In the genomic region with DNA sequence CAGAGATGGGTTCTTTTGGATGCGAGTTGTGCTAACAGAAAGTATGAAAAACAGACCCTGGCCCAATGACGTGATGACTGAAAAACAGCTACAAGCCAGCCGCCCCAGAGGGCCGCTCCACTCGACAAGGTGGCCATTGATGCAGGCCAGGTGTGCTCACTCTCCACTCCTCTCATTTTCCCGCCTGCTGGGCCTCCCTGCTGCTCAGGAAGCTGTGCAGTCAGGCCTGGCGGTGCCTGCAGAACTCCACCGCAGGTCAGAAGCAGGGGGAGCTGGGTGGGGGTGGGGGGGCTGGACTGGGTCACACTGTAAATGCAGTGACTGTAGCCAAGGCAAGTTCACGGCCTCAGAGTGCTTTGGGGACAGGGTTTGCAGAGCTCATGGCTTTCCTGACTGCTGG, we compare ENCODE assay signal across 13 mouse cellular contexts.
A peak's percentile ranks its signal among the peaks of the same experiment; 100 is the strongest.
DNase-seq lines count a peak whose midpoint lies in the region; ATAC-seq and TF ChIP-seq lines count a peak whose summit lies in the region.
"Had no signal": no experiment of that assay in that cellular context is flagged by ENCODE, and none has a peak within 500 bp of the region (broad histone marks: within the 10 kb centered on the region; RNA-seq: fewer than 3 reads in every experiment).

No protein-coding gene starts in this region.

- TF ChIP-seq RAD21 in CH12.LX (IDR thresholded peaks at IDR 0.05; ENCODE audit: low read depth, low read length): no peak

- no peaks in the 10 kb centered on the region for H3K9me3 ChIP-seq in forebrain, embryonic 10.5 days
- peaks cover 7% of the 10 kb centered on the region; the same call in 1 of the 2 replicates for H3K9me3 ChIP-seq in forebrain, postnatal 0 days (ENCODE audit: low read length)
- peaks cover 4% of the 10 kb centered on the region; the same call in 1 of the 2 replicates for H3K9me3 ChIP-seq in kidney, embryonic 16.5 days (ENCODE audit: low read length)
- no peaks in the 10 kb centered on the region for H3K9me3 ChIP-seq in CH12.LX (replicated peaks; ENCODE audit: low read length)
- H3K9me3 ChIP-seq: forebrain, embryonic 15.5 days had no signal

- H3K36me3 ChIP-seq in forebrain, embryonic 10.5 days (replicated peaks): no peaks in the 10 kb centered on the region
- H3K36me3 ChIP-seq in forebrain, postnatal 0 days (ENCODE audit: insufficient read depth): no peaks in the 10 kb centered on the region
- no peaks in the 10 kb centered on the region for H3K36me3 ChIP-seq in kidney, embryonic 16.5 days (ENCODE audit: insufficient read depth, low read length)
- H3K36me3 ChIP-seq in CH12.LX (replicated peaks in 1 of 2; ENCODE audit: control insufficient read depth in 1 of 2, insufficient read depth in 1 of 2, low read length in 1 of 2): no peaks in the 10 kb centered on the region
- H3K36me3 ChIP-seq: embryonic facial prominence, embryonic 13.5 days; forebrain, embryonic 15.5 days had no signal

- peak overlapping the region; percentile 60 for H3K27ac ChIP-seq in forebrain, embryonic 10.5 days
- H3K27ac ChIP-seq in forebrain, postnatal 0 days (ENCODE audit: low read depth, low read length): no peak overlapping the region
- peak overlapping the region; percentile 37 for H3K27ac ChIP-seq in kidney, embryonic 16.5 days (ENCODE audit: low read length)
- no peak overlapping the region for H3K27ac ChIP-seq in CH12.LX (ENCODE audit: insufficient read depth, low read depth)
- H3K27ac ChIP-seq: embryonic facial prominence, embryonic 13.5 days; forebrain, embryonic 15.5 days had no signal

- H3K4me1 ChIP-seq in forebrain, embryonic 10.5 days: peaks cover 34% of the 10 kb centered on the region
- H3K4me1 ChIP-seq in forebrain, postnatal 0 days (ENCODE audit: insufficient read depth): no peaks in the 10 kb centered on the region
- peaks cover 43% of the 10 kb centered on the region for H3K4me1 ChIP-seq in kidney, embryonic 16.5 days (ENCODE audit: insufficient read depth, low read length)
- peaks cover 3 to 16% of the 10 kb centered on the region in 2 experiments for H3K4me1 ChIP-seq in CH12.LX (ENCODE audit: control insufficient read depth in 1 of 2, insufficient read depth in 2 of 2)

- no peak for ATAC-seq in forebrain, postnatal 0 days
- peak; percentile 90 for ATAC-seq in kidney, embryonic 16.5 days (ENCODE audit: low FRiP score, low TSS enrichment)
- ATAC-seq: forebrain, embryonic 15.5 days had no signal

- TF ChIP-seq CTCF in forebrain, postnatal 0 days (IDR thresholded peaks at IDR 0.05; ENCODE audit: low read depth): no peak
- no peak for TF ChIP-seq CTCF in CH12.LX (conservative IDR thresholded peaks at IDR 0.05 in 1 of 2, IDR thresholded peaks at IDR 0.05 in 1 of 2; ENCODE audit: low read depth in 2 of 2, low read length in 2 of 2)

- no peaks in the 10 kb centered on the region for H3K79me2 ChIP-seq in CH12.LX (replicated peaks; ENCODE audit: control insufficient read depth, extremely low read depth, insufficient read depth, poor library complexity, severe bottlenecking)

- WGBS in forebrain, embryonic 10.5 days: 40% methylated on average over 9 of the region's 9 CpGs
- WGBS in forebrain, postnatal 0 days: 52% methylated on average over 9 of the region's 9 CpGs
- 15% methylated on average over 9 of the region's 9 CpGs for WGBS in kidney, embryonic 16.5 days

- in situ Hi-C loops in CH12.LX (cut with MboI; ENCODE audit: low pct_ligation_motif_present, low pct_unique_long_range_greater_than_20kb, low sequenced_read_pairs): no loop called here

- dilution Hi-C loops in CH12.LX (cut with MboI; ENCODE audit: extremely low pct_ligation_motif_present, extremely low pct_unique_long_range_greater_than_20kb, low sequenced_read_pairs): no loop called here

- TF ChIP-seq POLR2A in CH12.LX (IDR thresholded peaks at IDR 0.05; ENCODE audit: low read depth, low read length): no peak

- no peak overlapping the region for H3K9ac ChIP-seq in forebrain, postnatal 0 days
- H3K9ac ChIP-seq in kidney, embryonic 16.5 days (replicated peaks; ENCODE audit: low read length): no peak overlapping the region
- H3K9ac ChIP-seq in CH12.LX (ENCODE audit: insufficient read depth, low read depth): no peak overlapping the region
- H3K9ac ChIP-seq: embryonic facial prominence, embryonic 13.5 days; forebrain, embryonic 15.5 days had no signal

- no peak for DNase-seq in forebrain, embryonic 10.5 days (ENCODE audit: extremely low spot score, low spot score)
- no peak for DNase-seq in forebrain, postnatal 0 days
- DNase-seq in kidney, adult 9 months: no peak
- peak; percentile 16 for DNase-seq in CH12.LX (ENCODE audit: extremely low read depth)
- DNase-seq in kidney, postnatal 4 days: peak; percentile 58 to 76
- no peak for DNase-seq in Muller cell, postnatal 12 days (ENCODE audit: inconsistent ontology term)
- no peak for DNase-seq in spleen, postnatal 4 days (ENCODE audit: low spot score in 2 of 2)
- DNase-seq: adrenal gland, adult 2 months; cerebellum, adult 9-10 months; gastrocnemius, postnatal 14 days had no signal

- no peaks in the 10 kb centered on the region for H3K27me3 ChIP-seq in forebrain, embryonic 10.5 days (ENCODE audit: poor library complexity, severe bottlenecking)
- H3K27me3 ChIP-seq in forebrain, postnatal 0 days (ENCODE audit: insufficient read depth, low read length): no peaks in the 10 kb centered on the region
- H3K27me3 ChIP-seq in kidney, embryonic 16.5 days (ENCODE audit: insufficient read depth, low read length): no peaks in the 10 kb centered on the region
- H3K27me3 ChIP-seq in CH12.LX (replicated peaks): no peaks in the 10 kb centered on the region
- H3K27me3 ChIP-seq: embryonic facial prominence, embryonic 13.5 days; forebrain, embryonic 15.5 days had no signal

- no peak overlapping the region for H3K4me2 ChIP-seq in forebrain, postnatal 0 days (ENCODE audit: low read depth)
- no peak overlapping the region for H3K4me2 ChIP-seq in kidney, embryonic 16.5 days (replicated peaks; ENCODE audit: low read depth, low read length)
- no peak overlapping the region for H3K4me2 ChIP-seq in CH12.LX (ENCODE audit: insufficient read depth, low read depth, poor library complexity, severe bottlenecking)
- H3K4me2 ChIP-seq: embryonic facial prominence, embryonic 13.5 days; forebrain, embryonic 15.5 days had no signal

- H3K4me3 ChIP-seq in forebrain, embryonic 10.5 days: no peak overlapping the region
- H3K4me3 ChIP-seq in forebrain, postnatal 0 days (ENCODE audit: low read depth, low read length): no peak overlapping the region
- no peak overlapping the region for H3K4me3 ChIP-seq in kidney, embryonic 16.5 days (ENCODE audit: low read length)
- no peak overlapping the region for H3K4me3 ChIP-seq in CH12.LX (replicated peaks in 1 of 3; ENCODE audit: low read depth in 2 of 3, low read length in 2 of 3, poor library complexity in 1 of 3)
- H3K4me3 ChIP-seq: embryonic facial prominence, embryonic 13.5 days; forebrain, embryonic 15.5 days had no signal

- no peak for TF ChIP-seq EP300 in CH12.LX (IDR thresholded peaks at IDR 0.05; ENCODE audit: low read length)

TF ChIP-seq in CH12.LX, 34 proteins besides CTCF, POLR2A, EP300 and RAD21:
- TF ChIP-seq CHD1 (IDR thresholded peaks at IDR 0.05; ENCODE audit: low read depth, low read length) (no peak), MAX (IDR thresholded peaks at IDR 0.05; ENCODE audit: low read length) (no peak), USF1 (IDR thresholded peaks at IDR 0.05; ENCODE audit: low read depth, low read length) (no peak), JUND (conservative IDR thresholded peaks at IDR 0.05; ENCODE audit: low read depth, low read length) (no peak), MXI1 (IDR thresholded peaks at IDR 0.05; ENCODE audit: low read depth, low read length) (no peak), MEF2A (IDR thresholded peaks at IDR 0.05; ENCODE audit: borderline replicate concordance, low read depth, low read length) (no peak), GABPA (IDR thresholded peaks at IDR 0.05; ENCODE audit: insufficient replicate concordance, low read depth, low read length) (no peak), ELF1 (IDR thresholded peaks at IDR 0.05; ENCODE audit: low read depth, low read length) (no peak), PAX5 (IDR thresholded peaks at IDR 0.05; ENCODE audit: low read length) (no peak), POLR2AphosphoS2 (IDR thresholded peaks at IDR 0.05; ENCODE audit: low read depth, low read length) (no peak), JUN (IDR thresholded peaks at IDR 0.05; ENCODE audit: insufficient read depth, low read depth, low read length) (no peak), ETS1 (conservative IDR thresholded peaks at IDR 0.05; ENCODE audit: low read depth, low read length) (no peak), E2F4 (IDR thresholded peaks at IDR 0.05; ENCODE audit: insufficient replicate concordance, low read depth, low read length) (no peak), UBTF (IDR thresholded peaks at IDR 0.05; ENCODE audit: low read depth, low read length) (no peak), KAT2A (IDR thresholded peaks at IDR 0.05; ENCODE audit: insufficient replicate concordance, low read length) (no peak), ZMIZ1 (IDR thresholded peaks at IDR 0.05; ENCODE audit: low read depth, low read length) (no peak), BHLHE40 (IDR thresholded peaks at IDR 0.05; ENCODE audit: low read depth, low read length) (no peak), TBP (conservative IDR thresholded peaks at IDR 0.05; ENCODE audit: low read depth, low read length) (no peak), NRF1 (IDR thresholded peaks at IDR 0.05; ENCODE audit: low read depth, low read length) (no peak)

Comparison
In these comparisons a context has a peak if more than half of its experiments do, and no peak if none do; other contexts are left out.
1. DNase-seq: peak in CH12.LX (single experiment) and kidney, postnatal 4 days (2 of 2); none in forebrain, embryonic 10.5 days (single experiment), forebrain, postnatal 0 days (single experiment), kidney, adult 9 months (single experiment), Muller cell, postnatal 12 days (single experiment) and spleen, postnatal 4 days (0 of 2).
2. H3K27ac ChIP-seq: peak in forebrain, embryonic 10.5 days (single experiment) and kidney, embryonic 16.5 days (single experiment); none in forebrain, postnatal 0 days (single experiment) and CH12.LX (single experiment).